Mouse (Mus musculus): Measurements from ENCODE around the gene Rassf8.

- TF ChIP-seq POLR2A (IDR thresholded peaks at IDR 0.05; ENCODE audit: insufficient read length, low read depth) (no peak), E2F4 (IDR thresholded peaks at IDR 0.05; ENCODE audit: insufficient read depth) (no peak)
Measured at GRCm38 (mm10) chr6:145703667-145704066, 42.9 kb upstream of the Rassf8 start.

Data from myocyte (in vitro differentiated cells).